Mouse (Mus musculus) hindbrain, postnatal 0 days (tissue): ENCODE results near the gene Rab20. TPM values are rescaled to one million over a fixed set of nuclear protein-coding genes. Genes with fewer than 3 reads are reported as not detected.

ENCODE experiments used
- ATAC-seq: fragments of 200-750 bp; cut with Nextera tagmentation; 2 replicates; pipeline ENCODE4 v1.8.0; 2017; ENCODE audit warnings: mild to moderate bottlenecking, moderate TSS enrichment, moderate library complexity
- DNase-seq: peaks from one replicate; pipeline ENCODE4 v3.0.0-alpha.2; 2015; ENCODE audit warnings: low spot score
- H3K27ac ChIP-seq: fragments of 300-500 bp; sonication (generic); 2 replicates; pipeline ENCODE4 v1.5.1; 2014; ENCODE audit warnings: mild to moderate bottlenecking
- H3K27me3 ChIP-seq: fragments of 300-500 bp; sonication (generic); 2 replicates; pipeline ENCODE4 v1.6.1; 2014; ENCODE audit warnings: low read length, mixed read lengths; ENCODE audit not compliant: insufficient read depth
- H3K36me3 ChIP-seq: fragments of 300-500 bp; sonication (generic); 2 replicates; pipeline ENCODE4 v1.6.1; 2014; ENCODE audit warnings: low read length, mixed read lengths; ENCODE audit not compliant: insufficient read depth
- H3K4me1 ChIP-seq: fragments of 300-500 bp; sonication (generic); 2 replicates; pipeline ENCODE4 v1.6.1; 2014; ENCODE audit warnings: antibody characterized with exemption, low read length, mixed read lengths; ENCODE audit not compliant: insufficient read depth
- H3K4me2 ChIP-seq: fragments of 300-500 bp; sonication (generic); 2 replicates; pipeline ENCODE4 v1.6.1; 2014; ENCODE audit warnings: low read depth, mild to moderate bottlenecking, low read length, moderate library complexity, mixed read lengths
- H3K4me3 ChIP-seq: fragments of 300-500 bp; sonication (generic); 2 replicates; pipeline ENCODE4 v1.5.1; 2014; ENCODE audit warnings: low read length
- H3K9ac ChIP-seq: fragments of 300-500 bp; sonication (generic); replicated peaks from 2 replicates; pipeline ENCODE4 v1.6.1; 2014; ENCODE audit warnings: mild to moderate bottlenecking, low read length, moderate library complexity, mixed read lengths
- H3K9me3 ChIP-seq: fragments of 300-500 bp; sonication (generic); 2 replicates; pipeline ENCODE4 v1.6.1; 2016; ENCODE audit warnings: low read length, mixed read lengths
- CTCF ChIP-seq: IDR thresholded peaks from 2 replicates; pipeline ENCODE4 v1.5.1; 2016; ENCODE audit warnings: antibody characterized with exemption, control low read depth, low read depth
- WGBS: fragments of 180-500 bp; shearing (Covaris S2); extraction: QIAGEN DNeasy Blood & Tissue Kit; methylation state at CpG from one replicate; pipeline ENCODE4 v1.1.7; 2014; 5-methylcytosine and 5-hydroxymethylcytosine counted together
- polyA plus RNA-seq: library from polyadenylated mRNA; unstranded; fragments of >200 nt; fragmentation: Nextera tagmentation; extraction: Ambion mirVana; gene quantifications from 2 replicates; pipeline ENCODE4 v1.2.1, GENCODE M21; 2015
- total RNA-seq: library from RNA; depleted of rRNA; stranded (reverse); fragments of >200 nt; gene quantifications from 2 replicates; pipeline ENCODE4 v1.2.3, GENCODE M21; 2014; rRNA removed

Gene Rab20
- total and polyA plus RNA-seq, 2 experiments from 2014 or later = 2.2 to 4.7 TPM

- no peak for ATAC-seq
- Histone ChIP-seq H3K9ac (no peak overlapping the region), H3K4me2 (no peak overlapping the region), H3K4me3 (no peak overlapping the region), H3K27me3 (no peaks in the 10 kb centered on the region), H3K9me3 (no peaks in the 10 kb centered on the region), H3K4me1 (peaks cover 14% of the 10 kb centered on the region; the same call in 1 of the 2 replicates), H3K36me3 (no peaks in the 10 kb centered on the region), H3K27ac (no peak overlapping the region)
- DNase-seq = no peak
- WGBS = 87% methylated on average over 9 of the region's 9 CpGs
- no peak for TF ChIP-seq CTCF
Observed at GRCm38 (mm10) chr8:11403813-11404212, 74.7 kb downstream of the Rab20 start.

Other genes starting within 250 kb of the Rab20 start
- 76.6 and 95.8 TPM in 2 replicates for gene Col4a2, start 165.9 kb downstream of the Rab20 start, total RNA-seq
- gene Col4a2, start 165.9 kb downstream of the Rab20 start, polyA plus RNA-seq = 26.5 and 27.8 TPM in 2 replicates
- gene Col4a1, start 165.9 kb downstream of the Rab20 start, total RNA-seq = 203 and 254 TPM in 2 replicates
- 46.4 and 55.6 TPM in 2 replicates for gene Col4a1, start 165.9 kb downstream of the Rab20 start, polyA plus RNA-seq
- gene Naxd, start 18.8 kb upstream of the Rab20 start, total RNA-seq = 86.9 and 115 TPM in 2 replicates
- 125 and 129 TPM in 2 replicates for gene Naxd, start 18.8 kb upstream of the Rab20 start, polyA plus RNA-seq
- gene Cars2, start 72.1 kb upstream of the Rab20 start, total RNA-seq = 42.6 and 58.0 TPM in 2 replicates
- gene Cars2, start 72.1 kb upstream of the Rab20 start, polyA plus RNA-seq = 19.3 and 20.7 TPM in 2 replicates
- gene Ing1, start 76.9 kb upstream of the Rab20 start, total RNA-seq = 12.5 and 19.0 TPM in 2 replicates
- gene Ing1, start 76.9 kb upstream of the Rab20 start, polyA plus RNA-seq = 36.7 and 38.3 TPM in 2 replicates
- 108 and 127 TPM in 2 replicates for gene Ankrd10, start 157.0 kb upstream of the Rab20 start, total RNA-seq
- gene Ankrd10, start 157.0 kb upstream of the Rab20 start, polyA plus RNA-seq = 62.6 and 66.2 TPM in 2 replicates
- not detected in 2 replicates for gene 1700016D06Rik, start 222.4 kb upstream of the Rab20 start, total RNA-seq
- 0.82 TPM in 1 of 2 replicates, not detected in the other for gene 1700016D06Rik, start 222.4 kb upstream of the Rab20 start, polyA plus RNA-seq
- gene Arhgef7, start 249.0 kb upstream of the Rab20 start, total RNA-seq = 101 and 105 TPM in 2 replicates
- gene Arhgef7, start 249.0 kb upstream of the Rab20 start, polyA plus RNA-seq = 49.7 and 53.9 TPM in 2 replicates